Mouse (Mus musculus) hindlimb bud, embryonic 11.5 days (tissue): ENCODE results near the gene Ppp1r37.
A peak's percentile ranks its signal among the peaks of the same experiment; 100 is the strongest.

ENCODE experiments used
- DNase-seq: peaks from one replicate; pipeline ENCODE4 v3.0.0-alpha.2; 2012; ENCODE audit warnings: low read depth, low spot score; ENCODE audit errors: extremely low spot score

The Ppp1r37 gene

DNA sequence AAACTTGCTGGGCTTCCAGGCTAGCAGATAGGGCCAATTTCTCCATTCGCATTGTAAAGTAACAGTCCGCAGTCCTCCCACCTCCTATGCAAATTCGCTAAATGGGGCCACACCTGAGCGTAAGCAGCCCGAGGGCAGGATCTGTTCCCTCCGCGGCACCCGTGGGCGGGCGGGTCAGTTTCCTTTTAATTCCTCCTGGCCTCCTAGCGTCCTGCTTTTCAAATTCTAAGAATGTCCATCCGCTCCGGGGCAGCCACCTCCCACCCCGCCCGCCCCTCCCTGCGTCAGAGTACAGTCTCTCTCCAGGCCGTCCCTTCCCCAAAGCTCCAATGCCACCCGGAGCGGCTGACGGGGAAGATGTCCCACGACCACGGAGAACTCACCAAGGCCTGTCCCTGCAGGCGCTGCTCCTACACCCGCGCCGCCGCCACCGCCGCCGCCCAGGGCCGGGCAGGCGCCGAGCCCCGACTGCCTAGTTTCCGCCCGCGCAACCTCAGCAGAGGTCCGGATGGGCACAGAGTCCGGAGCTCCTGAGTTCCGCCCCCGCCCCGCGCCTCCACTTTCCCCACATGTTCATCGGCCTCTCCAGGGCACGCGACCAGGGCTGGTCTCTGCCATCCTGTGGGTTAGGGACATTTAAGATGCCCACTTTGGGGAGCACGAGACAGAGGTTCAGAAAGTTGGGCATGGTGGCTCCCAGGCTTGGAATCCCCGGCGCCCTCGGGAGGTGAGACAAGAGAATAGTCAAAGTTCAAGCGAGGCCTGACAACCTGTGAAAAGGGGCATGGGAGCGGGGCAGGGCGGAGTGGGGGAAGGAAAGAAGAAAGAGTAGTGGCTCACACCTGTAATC is 10.3 kb upstream of the Ppp1r37 start:
- DNase-seq, result no peak

- no peak for DNase-seq
Observed at GRCm38 (mm10) chr7:19569647-19570046, 6.8 kb upstream of the Ppp1r37 start.

- no peak for DNase-seq
Observed at GRCm38 (mm10) chr7:19567426-19567825, 4.5 kb upstream of the Ppp1r37 start.

- DNase-seq, result no peak
Observed at GRCm38 (mm10) chr7:19565803-19566202, 2.9 kb upstream of the Ppp1r37 start.

DNA sequence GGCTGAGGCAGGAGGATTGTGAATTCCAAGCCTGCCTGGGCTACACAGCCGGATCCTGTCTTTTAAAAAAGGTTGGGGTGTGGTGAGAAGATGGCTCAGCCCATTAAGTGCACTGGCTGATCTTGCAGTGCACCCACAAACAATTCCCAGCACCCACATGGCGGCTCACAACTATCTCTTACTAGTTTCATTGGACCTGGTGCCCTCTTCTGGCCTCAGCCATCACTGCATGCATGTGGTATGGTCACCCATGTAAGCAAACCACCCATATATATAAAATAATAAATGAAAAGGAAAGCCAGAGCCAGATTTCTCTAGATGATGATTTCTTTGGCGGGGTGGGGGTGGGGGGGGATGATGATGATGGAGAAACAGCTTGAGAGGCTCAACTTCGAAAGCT is 1.6 kb upstream of the Ppp1r37 start:
- DNase-seq, result no peak

DNA sequence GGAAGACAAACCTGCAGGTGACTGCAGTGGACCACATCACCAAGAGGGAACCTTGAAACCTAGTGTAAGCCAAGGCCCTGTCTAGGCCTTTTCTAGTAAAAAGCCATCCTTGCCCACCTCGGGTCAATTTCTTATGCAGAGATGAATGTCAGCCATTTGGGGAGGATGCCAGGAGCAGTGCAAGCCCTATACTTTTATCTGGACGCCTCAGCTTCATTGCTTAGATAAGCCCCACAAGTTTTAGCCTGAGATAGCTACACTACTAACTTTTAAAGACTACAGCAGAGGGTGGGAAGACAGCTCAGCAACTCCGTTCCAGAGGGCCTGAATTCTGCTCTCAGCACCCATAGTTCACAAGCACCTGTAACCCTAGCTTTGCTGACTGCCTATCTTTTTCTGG is 1.0 kb upstream of the Ppp1r37 start:
- DNase-seq, result no peak

DNA sequence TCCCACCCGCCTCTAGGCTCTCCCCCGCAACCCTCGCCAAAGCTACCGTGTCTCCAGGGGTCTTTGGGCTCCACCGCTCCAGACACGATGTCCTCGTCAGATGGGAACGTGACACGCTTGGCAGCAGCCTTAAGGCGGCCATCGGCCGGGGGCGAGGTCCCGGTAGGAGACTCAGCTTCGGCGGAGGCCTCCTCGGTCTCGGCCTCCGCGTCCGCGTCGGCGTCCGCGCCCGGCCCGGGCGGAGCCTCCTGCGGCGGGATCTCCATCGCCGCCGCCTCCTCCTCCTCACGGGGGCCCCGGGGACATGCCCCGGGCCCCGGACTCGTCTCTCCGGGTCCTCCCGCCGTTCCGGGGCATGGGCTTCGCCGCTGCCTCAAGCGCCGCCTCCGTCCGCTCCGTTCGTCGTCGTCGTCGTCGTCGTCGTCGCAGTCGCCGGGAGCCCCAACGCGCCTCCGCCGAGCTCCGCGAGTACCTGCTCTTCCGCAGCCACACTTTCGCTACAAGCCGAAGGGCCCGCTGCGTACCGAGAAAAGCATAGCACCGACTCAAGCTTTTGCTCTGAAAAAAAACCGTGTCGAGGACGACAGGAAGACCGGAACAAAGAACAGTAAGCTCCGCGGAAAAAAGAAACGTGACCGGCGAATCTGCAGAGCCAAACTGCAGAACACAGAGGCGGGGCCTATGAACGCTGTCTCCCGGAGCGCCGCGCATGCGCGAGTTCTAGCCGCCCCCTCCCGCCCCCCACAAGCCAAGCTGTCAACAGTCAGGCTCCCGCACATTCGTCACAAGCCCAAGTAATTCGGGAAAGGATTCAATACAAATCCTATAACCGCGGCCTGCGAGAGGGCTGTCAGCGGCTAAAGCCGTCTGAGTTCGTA is 872 bp downstream of the Ppp1r37 start:
- peak; percentile 85 for DNase-seq

DNA sequence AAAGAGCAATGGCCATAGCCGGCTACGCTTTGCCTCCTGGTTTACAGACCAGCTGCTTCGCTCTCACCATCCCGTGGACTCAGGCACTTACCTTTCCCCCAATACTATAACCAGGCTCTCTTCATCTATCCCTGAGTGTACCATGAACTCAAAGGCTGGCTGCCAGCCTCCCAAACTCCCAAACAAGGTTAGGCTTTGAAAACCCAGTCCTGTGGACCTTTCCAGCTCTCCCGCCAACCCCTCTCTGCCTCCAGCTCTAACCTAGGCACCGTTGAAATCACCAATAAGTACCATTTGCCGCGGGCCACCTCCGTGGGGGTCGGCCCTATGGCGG is 1.5 kb downstream of the Ppp1r37 start:
- DNase-seq, result no peak

GRCm38 (mm10) chr7:19560491-19561260 is 2.2 kb downstream of the Ppp1r37 start:
- no peak for DNase-seq

GRCm38 (mm10) chr7:19558965-19559364 is 3.9 kb downstream of the Ppp1r37 start:
- DNase-seq, result no peak

GRCm38 (mm10) chr7:19557982-19558900 is 4.6 kb downstream of the Ppp1r37 start:
- DNase-seq, result no peak

DNA sequence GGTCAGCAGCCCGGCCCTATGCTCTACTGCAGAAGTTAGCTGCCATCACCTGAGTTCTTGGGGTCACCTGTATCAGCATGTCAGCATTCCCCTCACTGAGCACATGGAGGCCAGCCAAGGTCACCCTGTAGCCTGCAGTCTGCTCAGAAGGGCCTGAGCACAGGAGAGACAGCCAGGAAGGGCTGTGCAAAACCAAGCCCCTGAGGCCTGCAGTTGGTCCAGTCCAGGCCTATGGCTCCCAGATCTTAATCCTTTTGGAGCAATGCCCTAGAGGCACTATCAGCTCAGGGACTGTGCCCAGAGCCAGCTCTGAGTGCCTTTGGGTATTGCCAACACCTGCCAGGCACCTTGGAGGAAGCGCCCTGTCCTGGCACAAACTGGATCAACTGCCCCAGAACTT is 5.8 kb downstream of the Ppp1r37 start:
- no peak for DNase-seq

- DNase-seq, result no peak
Observed at GRCm38 (mm10) chr7:19554168-19554567, 8.7 kb downstream of the Ppp1r37 start.

DNA sequence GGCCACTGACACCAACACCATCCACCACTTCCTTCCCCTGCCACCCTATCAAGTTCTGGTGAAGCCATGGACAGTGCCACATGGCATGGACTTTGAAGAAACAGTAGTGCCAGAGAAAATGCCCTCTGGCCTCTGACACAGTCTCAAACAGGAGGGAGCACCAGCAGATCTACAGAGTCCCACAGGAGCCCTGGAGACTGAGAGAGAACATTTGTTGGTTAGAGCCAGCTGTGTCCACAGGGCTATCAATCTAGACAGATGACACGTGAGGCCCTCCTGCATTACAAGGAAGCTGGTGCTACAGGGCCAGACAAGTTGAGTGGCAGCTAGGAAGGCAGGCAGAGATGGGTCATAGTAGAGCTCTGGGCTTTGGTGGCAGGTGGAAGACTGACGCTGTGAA is 10.4 kb downstream of the Ppp1r37 start:
- DNase-seq, result no peak

DNA sequence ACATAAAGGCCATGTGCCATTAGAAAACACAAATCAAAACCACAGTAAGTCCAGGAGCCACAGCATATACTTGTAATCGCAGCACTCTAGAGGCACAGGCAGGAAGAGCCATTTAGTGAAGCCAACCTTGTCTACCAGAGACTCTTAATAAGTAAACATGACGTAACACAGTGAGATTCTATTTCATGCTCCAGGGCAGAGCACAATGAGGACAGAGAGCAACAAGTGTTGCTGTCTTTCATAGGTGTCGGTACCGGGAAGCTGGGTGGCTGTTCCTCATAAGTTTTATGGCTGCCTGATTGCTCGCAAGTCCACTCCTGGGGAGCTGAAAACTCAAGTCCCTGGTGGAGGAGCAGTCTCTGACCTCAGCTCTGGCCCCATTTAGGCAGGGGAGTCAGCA is 11.2 kb downstream of the Ppp1r37 start:
- no peak for DNase-seq

- no peak for DNase-seq
Observed at GRCm38 (mm10) chr7:19549394-19549793, 13.5 kb downstream of the Ppp1r37 start.

DNA sequence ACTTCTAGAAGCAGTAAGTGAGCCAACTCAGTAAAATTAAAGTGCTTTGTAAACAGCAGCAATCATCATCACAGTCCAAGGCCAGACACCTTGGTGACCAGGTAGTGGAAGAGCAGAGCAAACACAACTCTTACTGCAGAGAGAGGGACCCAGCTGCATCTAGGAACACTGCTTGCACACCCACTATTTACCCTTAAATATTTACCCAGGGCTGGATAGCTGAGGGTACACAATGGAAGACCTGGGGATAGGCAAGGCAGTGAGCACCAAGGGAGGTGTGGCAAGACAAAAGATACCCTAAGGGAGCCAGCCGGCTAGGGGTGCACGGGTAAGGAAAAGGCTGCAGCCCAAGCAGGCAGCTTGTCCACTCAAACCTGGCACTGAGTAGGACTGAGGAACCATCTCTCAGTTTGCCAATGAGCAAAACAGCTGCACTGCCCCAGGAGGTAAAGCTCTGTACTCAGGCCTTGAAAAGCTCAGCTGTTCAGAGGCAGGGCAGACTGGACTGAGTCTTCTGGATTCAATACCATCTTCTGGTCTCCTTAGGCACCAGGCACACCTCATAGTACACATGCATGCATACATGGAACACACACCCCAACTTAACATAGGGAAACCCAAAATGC is 15.4 kb downstream of the Ppp1r37 start:
- no peak for DNase-seq

- no peak for DNase-seq
Observed at GRCm38 (mm10) chr7:19546007-19546406, 16.9 kb downstream of the Ppp1r37 start.

- no peak for DNase-seq
Observed at GRCm38 (mm10) chr7:19543584-19543983, 19.3 kb downstream of the Ppp1r37 start.

DNA sequence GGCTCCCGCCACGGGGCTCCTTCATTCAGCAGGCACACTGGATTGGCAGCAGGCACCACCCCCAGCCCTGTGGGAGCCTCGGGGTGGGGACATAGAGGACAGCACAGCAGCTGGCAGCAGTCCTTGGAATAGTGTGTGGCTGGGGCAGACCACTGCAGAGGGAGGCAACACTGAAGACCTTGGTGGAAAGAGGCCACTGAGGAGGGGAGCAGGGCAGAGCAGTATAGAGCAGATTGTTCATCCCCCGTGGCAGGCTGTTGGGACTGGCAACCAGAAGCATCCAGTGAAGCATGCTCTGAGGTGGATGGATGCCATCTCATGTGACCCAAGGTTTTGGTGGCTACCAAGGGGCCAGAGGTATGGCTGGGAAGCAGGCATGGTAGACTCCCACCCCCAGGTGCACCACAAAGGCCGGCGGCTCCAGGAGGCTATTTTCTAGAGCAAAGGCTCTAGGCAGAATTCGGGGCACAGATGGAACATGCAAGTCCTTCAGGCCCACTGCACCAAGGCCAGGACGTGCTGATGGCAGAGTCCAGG is 20.7 kb downstream of the Ppp1r37 start:
- DNase-seq, result no peak
